Mouse (Mus musculus) lung, embryonic 16.5 days (tissue): ENCODE measurements at regions not wholly inside any gene's neighbourhood (a gene's known extent, or its start where the extent isn't known, plus 50 kb on each side); places are given as distances from the start of the nearest gene placed in this dataset.
"Not testable (repeated sequence)": the region's sequence is repeated elsewhere in the genome, so short reads cannot be mapped to it uniquely, and the experiment has no call there.

ENCODE experiments used
- ATAC-seq: fragments of 200-750 bp; cut with Nextera tagmentation; 2 replicates; pipeline ENCODE4 v1.8.0; 2017; ENCODE audit warnings: low read depth, mild to moderate bottlenecking, moderate library complexity
- H3K27ac ChIP-seq: fragments of 300-500 bp; sonication (generic); 2 replicates; pipeline ENCODE4 v1.5.1; 2014; ENCODE audit warnings: mild to moderate bottlenecking, control low read depth, low read length
- H3K27me3 ChIP-seq: fragments of 300-500 bp; sonication (generic); 2 replicates; pipeline ENCODE4 v1.6.1; 2014; ENCODE audit warnings: low read depth, low read length, mixed read lengths; ENCODE audit not compliant: control insufficient read depth, insufficient read depth
- H3K36me3 ChIP-seq: fragments of 300-500 bp; sonication (generic); 2 replicates; pipeline ENCODE4 v1.6.1; 2014; ENCODE audit warnings: low read length; ENCODE audit not compliant: control insufficient read depth, insufficient read depth
- H3K4me1 ChIP-seq: fragments of 300-500 bp; sonication (generic); replicated peaks from 2 replicates; pipeline ENCODE4 v1.6.1; 2014; ENCODE audit warnings: low read length, mixed read lengths; ENCODE audit not compliant: control insufficient read depth, insufficient read depth
- H3K4me2 ChIP-seq: fragments of 300-500 bp; sonication (generic); 2 replicates; pipeline ENCODE4 v1.6.1; 2014; ENCODE audit warnings: low read depth, low read length, control low read depth
- H3K4me3 ChIP-seq: fragments of 300-500 bp; sonication (generic); 2 replicates; pipeline ENCODE4 v1.5.1; 2014; ENCODE audit warnings: mild to moderate bottlenecking, low read length, control low read depth
- H3K9ac ChIP-seq: fragments of 300-500 bp; sonication (generic); 2 replicates; pipeline ENCODE4 v1.6.1; 2014; ENCODE audit warnings: low read length, control low read depth
- H3K9me3 ChIP-seq: fragments of 300-500 bp; sonication (generic); 2 replicates; pipeline ENCODE4 v1.6.1; 2016; ENCODE audit warnings: low read length; ENCODE audit not compliant: control insufficient read depth
- WGBS: fragments of 180-500 bp; shearing (Covaris S2); extraction: QIAGEN DNeasy Blood & Tissue Kit; methylation state at CpG from one replicate; pipeline ENCODE4 v1.1.7; 2014; 5-methylcytosine and 5-hydroxymethylcytosine counted together

GRCm38 (mm10) chr2:17946047-17946446 is 50.7 kb downstream of the H2al2a start:
- no peaks in the 10 kb centered on the region for H3K27me3 ChIP-seq
- H3K4me2 ChIP-seq = no peak overlapping the region
- H3K27ac ChIP-seq = no peak overlapping the region
- ATAC-seq = no peak
- H3K9ac ChIP-seq = no peak overlapping the region
- H3K36me3 ChIP-seq = no peaks in the 10 kb centered on the region
- no peaks in the 10 kb centered on the region for H3K9me3 ChIP-seq
- H3K4me1 ChIP-seq = peaks cover 4% of the 10 kb centered on the region; the same call in 1 of the 2 replicates
- WGBS = 60% methylated on average over 12 of the region's 12 CpGs
- no peak overlapping the region for H3K4me3 ChIP-seq

GRCm38 (mm10) chr2:17945369-17945915 is 51.3 kb downstream of the H2al2a start:
- peaks cover 4% of the 10 kb centered on the region; the same call in 1 of the 2 replicates for H3K4me1 ChIP-seq
- no peak overlapping the region for H3K4me2 ChIP-seq
- no peak overlapping the region for H3K27ac ChIP-seq
- no peak overlapping the region for H3K4me3 ChIP-seq
- no peaks in the 10 kb centered on the region for H3K36me3 ChIP-seq
- no peak overlapping the region for H3K9ac ChIP-seq
- no peaks in the 10 kb centered on the region for H3K9me3 ChIP-seq
- WGBS = 65% methylated on average over 7 of the region's 7 CpGs
- H3K27me3 ChIP-seq = no peaks in the 10 kb centered on the region
- ATAC-seq = no peak

GRCm38 (mm10) chr2:17943506-17943905 is 53.3 kb downstream of the H2al2a start:
- ATAC-seq = no peak
- WGBS = 91% methylated on average over 11 of the region's 11 CpGs

GRCm38 (mm10) chr2:17942528-17943387 is 54.0 kb downstream of the H2al2a start:
- H3K4me1 ChIP-seq = peaks cover 7% of the 10 kb centered on the region
- no peak for ATAC-seq
- no peak overlapping the region for H3K27ac ChIP-seq
- no peak overlapping the region for H3K4me3 ChIP-seq
- H3K27me3 ChIP-seq = no peaks in the 10 kb centered on the region
- no peaks in the 10 kb centered on the region for H3K36me3 ChIP-seq
- H3K9me3 ChIP-seq = no peaks in the 10 kb centered on the region
- H3K4me2 ChIP-seq = no peak overlapping the region
- no peak overlapping the region for H3K9ac ChIP-seq
- WGBS = 75% methylated on average over 8 of the region's 8 CpGs

More at GRCm38 (mm10) chr2:17943506-17943905, 53.3 kb downstream of the H2al2a start:
- H3K4me2 ChIP-seq = no peak overlapping the region
- H3K27ac ChIP-seq = no peak overlapping the region
- H3K4me1 ChIP-seq = peaks cover 8% of the 10 kb centered on the region
- H3K36me3 ChIP-seq = no peaks in the 10 kb centered on the region
- no peaks in the 10 kb centered on the region for H3K9me3 ChIP-seq
- no peaks in the 10 kb centered on the region for H3K27me3 ChIP-seq
- H3K9ac ChIP-seq = no peak overlapping the region
- H3K4me3 ChIP-seq = no peak overlapping the region

GRCm38 (mm10) chr2:17941921-17942320 is 54.8 kb downstream of the H2al2a start:
- no peak for ATAC-seq
- Histone ChIP-seq H3K9ac (no peak overlapping the region), H3K27me3 (no peaks in the 10 kb centered on the region), H3K36me3 (no peaks in the 10 kb centered on the region), H3K27ac (no peak overlapping the region), H3K4me1 (peaks cover 7% of the 10 kb centered on the region), H3K4me3 (no peak overlapping the region), H3K4me2 (no peak overlapping the region), H3K9me3 (no peaks in the 10 kb centered on the region)
- 82% methylated on average over 6 of the region's 6 CpGs for WGBS

- peak; percentile 51 for ATAC-seq
- WGBS = 50% methylated on average over 14 of the region's 16 CpGs
- not testable (repeated sequence) for H3K9me3 ChIP-seq, H3K27ac ChIP-seq, H3K4me1 ChIP-seq, H3K4me2 ChIP-seq, H3K36me3 ChIP-seq, H3K27me3 ChIP-seq, H3K4me3 ChIP-seq, H3K9ac ChIP-seq
Observed at GRCm38 (mm10) chr2:17939857-17940848, 56.6 kb downstream of the H2al2a start.

- Histone ChIP-seq H3K9me3 (no peaks in the 10 kb centered on the region), H3K4me3 (no peak overlapping the region), H3K27me3 (no peaks in the 10 kb centered on the region), H3K9ac (no peak overlapping the region), H3K27ac (no peak overlapping the region), H3K4me2 (no peak overlapping the region), H3K4me1 (peaks cover 5% of the 10 kb centered on the region), H3K36me3 (no peaks in the 10 kb centered on the region)
- ATAC-seq = no peak
- 57% methylated on average over 4 of the region's 4 CpGs for WGBS
Observed at GRCm38 (mm10) chr2:17939183-17939856, 57.4 kb downstream of the H2al2a start.

GRCm38 (mm10) chr2:17936527-17937139 is 60.1 kb downstream of the H2al2a start:
- Histone ChIP-seq H3K4me1 (peaks cover 7% of the 10 kb centered on the region), H3K4me2 (no peak overlapping the region), H3K27me3 (no peaks in the 10 kb centered on the region), H3K36me3 (no peaks in the 10 kb centered on the region), H3K9me3 (no peaks in the 10 kb centered on the region), H3K9ac (no peak overlapping the region), H3K27ac (no peak overlapping the region), H3K4me3 (no peak overlapping the region)
- no peak for ATAC-seq
- 50% methylated on average over 4 of the region's 4 CpGs for WGBS
